Comparison of ENCODE assay signal across 18 mouse cellular contexts in genomic region chr10:86052818-86053522, GRCm38 (mm10). TPM values are rescaled to one million over a fixed set of nuclear protein-coding genes. Genes with fewer than 3 reads are reported as not detected.
DNase-seq lines count a peak whose midpoint lies in the region; ATAC-seq and TF ChIP-seq lines count a peak whose summit lies in the region.
"Had no signal": no experiment of that assay in that cellular context is flagged by ENCODE, and none has a peak within 500 bp of the region (broad histone marks: within the 10 kb centered on the region; RNA-seq: fewer than 3 reads in every experiment).

No protein-coding gene starts in this region.

- TF ChIP-seq CTCF in G1E (IDR thresholded peaks at IDR 0.05; ENCODE audit: low read depth, low read length): no peak
- no peak for TF ChIP-seq CTCF in liver, postnatal 0 days (IDR thresholded peaks at IDR 0.05; ENCODE audit: low read depth)

- no peak overlapping the region for H3K4me3 ChIP-seq in heart, embryonic 10.5 days
- peak overlapping the region; percentile 37; the same call in 1 of the 2 replicates for H3K4me3 ChIP-seq in G1E (ENCODE audit: low read depth, low read length)
- no peak overlapping the region for H3K4me3 ChIP-seq in liver, postnatal 0 days (ENCODE audit: low read depth, low read length)
- no peak overlapping the region for H3K4me3 ChIP-seq in forebrain, embryonic 12.5 days (replicated peaks)
- H3K4me3 ChIP-seq: erythroblast, embryonic 14.5 days; gastrocnemius, adult 2 months; midbrain, embryonic 13.5 days had no signal

- no peaks in the 10 kb centered on the region for H3K27me3 ChIP-seq in heart, embryonic 10.5 days (ENCODE audit: insufficient read depth, poor library complexity, severe bottlenecking)
- H3K27me3 ChIP-seq in G1E (ENCODE audit: insufficient read depth, low read length): no peaks in the 10 kb centered on the region
- no peaks in the 10 kb centered on the region for H3K27me3 ChIP-seq in liver, postnatal 0 days (ENCODE audit: insufficient read depth, low read length)
- no peaks in the 10 kb centered on the region for H3K27me3 ChIP-seq in forebrain, embryonic 12.5 days
- H3K27me3 ChIP-seq: midbrain, embryonic 13.5 days had no signal

- peak; percentile 43 for DNase-seq in heart, embryonic 10.5 days (ENCODE audit: low spot score)
- DNase-seq in heart, adult 9 months (ENCODE audit: low spot score in 2 of 2): no peak
- peak; percentile 74 for DNase-seq in G1E (ENCODE audit: low spot score)
- no peak for DNase-seq in liver, postnatal 0 days
- DNase-seq in lung, adult 18-20 months: no peak
- no peak for DNase-seq in thymus, postnatal 14 days
- DNase-seq: adrenal gland, adult 2 months; cerebellum, adult 8-10 months; embryo, embryonic 11 days; gastrocnemius, adult 2 months had no signal

- no peak overlapping the region for H3K27ac ChIP-seq in heart, embryonic 10.5 days
- peak overlapping the region; percentile 5; the same call in 1 of the 2 replicates for H3K27ac ChIP-seq in liver, postnatal 0 days (ENCODE audit: low read depth)
- H3K27ac ChIP-seq in forebrain, embryonic 12.5 days: no peak overlapping the region
- H3K27ac ChIP-seq: midbrain, embryonic 13.5 days had no signal

- 69% methylated on average over 10 of the region's 10 CpGs for WGBS in heart, embryonic 10.5 days
- WGBS in liver, postnatal 0 days (ENCODE audit: insufficient replicate concordance): 44% methylated on average over 10 of the region's 10 CpGs
- WGBS in forebrain, embryonic 12.5 days: 89% methylated on average over 10 of the region's 10 CpGs

- ATAC-seq in G1E (ENCODE audit: extremely low read depth, insufficient number of reproducible peaks, low FRiP score, poor library complexity, severe bottlenecking): peak; percentile 93
- ATAC-seq in granulocyte monocyte progenitor cell, adult 5-6 weeks (replicated peaks; ENCODE audit: poor library complexity, severe bottlenecking): peak; percentile 82
- ATAC-seq in liver, postnatal 0 days: peak; percentile 83
- ATAC-seq in forebrain, embryonic 12.5 days (ENCODE audit: low FRiP score): no peak
- ATAC-seq: forebrain, embryonic 16.5 days; hindbrain, embryonic 16.5 days; midbrain, embryonic 13.5 days had no signal

- peaks cover 10% of the 10 kb centered on the region; the same call in 1 of the 2 replicates for H3K36me3 ChIP-seq in heart, embryonic 10.5 days
- peaks cover 85% of the 10 kb centered on the region for H3K36me3 ChIP-seq in G1E (replicated peaks)
- peaks cover 30% of the 10 kb centered on the region for H3K36me3 ChIP-seq in liver, postnatal 0 days (replicated peaks; ENCODE audit: insufficient read depth, low read length)
- peaks cover 3% of the 10 kb centered on the region for H3K36me3 ChIP-seq in forebrain, embryonic 12.5 days (replicated peaks)

- no peak overlapping the region for H3K9ac ChIP-seq in liver, postnatal 0 days (replicated peaks)
- H3K9ac ChIP-seq in forebrain, embryonic 12.5 days: no peak overlapping the region
- H3K9ac ChIP-seq: midbrain, embryonic 13.5 days had no signal

- peaks cover 16% of the 10 kb centered on the region for H3K4me1 ChIP-seq in heart, embryonic 10.5 days
- H3K4me1 ChIP-seq in G1E (ENCODE audit: insufficient read depth, low read depth, low read length): peaks cover 67% of the 10 kb centered on the region
- peaks cover 7% of the 10 kb centered on the region; the same call in 1 of the 2 replicates for H3K4me1 ChIP-seq in liver, postnatal 0 days (ENCODE audit: insufficient read depth)
- no peaks in the 10 kb centered on the region for H3K4me1 ChIP-seq in forebrain, embryonic 12.5 days
- H3K4me1 ChIP-seq: midbrain, embryonic 13.5 days had no signal

- no peak overlapping the region for H3K4me2 ChIP-seq in liver, postnatal 0 days (ENCODE audit: low read depth, low read length)
- H3K4me2 ChIP-seq in forebrain, embryonic 12.5 days: no peak overlapping the region
- H3K4me2 ChIP-seq: midbrain, embryonic 13.5 days had no signal

- H3K9me3 ChIP-seq in heart, embryonic 10.5 days: 0 out of 2 replicates have a peak, but pooled peaks cover 2% of the 10 kb centered on the region
- H3K9me3 ChIP-seq in G1E (replicated peaks): no peaks in the 10 kb centered on the region; the same call in 1 of the 2 replicates
- no peaks in the 10 kb centered on the region for H3K9me3 ChIP-seq in liver, postnatal 0 days (ENCODE audit: low read length)
- H3K9me3 ChIP-seq in forebrain, embryonic 12.5 days: no peaks in the 10 kb centered on the region; the same call in 1 of the 2 replicates
- H3K9me3 ChIP-seq: midbrain, embryonic 13.5 days had no signal

- TF ChIP-seq EP300 in liver, postnatal 0 days (IDR thresholded peaks at IDR 0.05; ENCODE audit: low read depth): peak; percentile 76

RNA-seq across cellular contexts. Expression of gene Fbxo7, which starts 31.2 kb away (rescaled TPM):
- polyA plus RNA-seq in heart, embryonic 10.5 days (2016; fragmentation: Nextera tagmentation; extraction: Ambion mirVana): 22.5 and 28.1 TPM in 2 replicates
- total RNA-seq in G1E (2014; fragmentation: Nextera tagmentation): 45.3 and 65.0 TPM in 2 replicates
- 44.6 and 53.3 TPM in 2 replicates for total RNA-seq in G1E (2017)
- 16.9 and 20.8 TPM in 2 replicates for polyA plus RNA-seq in G1E (2012)
- 23.4 and 35.9 TPM in 2 replicates for total RNA-seq in granulocyte monocyte progenitor cell, adult 5-6 weeks (2014; fragmentation: Nextera tagmentation)
- total RNA-seq in granulocyte monocyte progenitor cell, adult 5-6 weeks (2017): 16.8 and 24.3 TPM in 2 replicates
- polyA plus RNA-seq in liver, postnatal 0 days (2015; fragmentation: Nextera tagmentation; extraction: Ambion mirVana): 28.7 and 28.9 TPM in 2 replicates
- polyA plus RNA-seq in forebrain, embryonic 12.5 days (2016; fragmentation: Nextera tagmentation; extraction: Ambion mirVana): 15.1 and 15.4 TPM in 2 replicates

RNA-seq across cellular contexts. Expression of gene Bpifc, which starts 41.3 kb away (rescaled TPM):
- polyA plus RNA-seq in heart, embryonic 10.5 days (2016; fragmentation: Nextera tagmentation; extraction: Ambion mirVana): 0.13 TPM in 1 of 2 replicates, not detected in the other
- total RNA-seq in G1E (2014; fragmentation: Nextera tagmentation) (not detected in 2 replicates), G1E (2017) (not detected in 2 replicates)
- not detected in 2 replicates for polyA plus RNA-seq in G1E (2012)
- 0.67 and 5.4 TPM in 2 replicates for total RNA-seq in granulocyte monocyte progenitor cell, adult 5-6 weeks (2014; fragmentation: Nextera tagmentation)
- 0.86 and 1.8 TPM in 2 replicates for total RNA-seq in granulocyte monocyte progenitor cell, adult 5-6 weeks (2017)
- polyA plus RNA-seq in liver, postnatal 0 days (2015; fragmentation: Nextera tagmentation; extraction: Ambion mirVana): not detected in 2 replicates
- polyA plus RNA-seq in forebrain, embryonic 12.5 days (2016; fragmentation: Nextera tagmentation; extraction: Ambion mirVana): not detected in 2 replicates
- total RNA-seq: gastrocnemius, adult 2 months; heart, adult 8-10 months; heart, postnatal 25 days had no signal
- polyA plus RNA-seq: erythroblast, embryonic 14.5 days; forebrain, embryonic 16.5 days; midbrain, embryonic 13.5 days had no signal

Comparison
In these comparisons a context has a peak if more than half of its experiments do, and no peak if none do; other contexts are left out.
1. DNase-seq: peak in heart, embryonic 10.5 days (single experiment) and G1E (single experiment); none in heart, adult 9 months (0 of 2), liver, postnatal 0 days (single experiment), lung, adult 18-20 months (0 of 2) and thymus, postnatal 14 days (single experiment).